Mouse (Mus musculus) heart, adult 2 months (tissue): ENCODE measurements around the gene Fdx1l. TPM values are rescaled to one million over a fixed set of nuclear protein-coding genes. Genes with fewer than 3 reads are reported as not detected.

Experiments used
- DNase-seq, 2 experiments: peaks; one replicate each; pipeline ENCODE4 v3.0.0; 2021
- H3K27ac ChIP-seq: fragments of 200-600 bp; 2 replicates; pipeline ENCODE4 v1.8.1; 2022
- H3K27me3 ChIP-seq: fragments of 200-500 bp; 2 replicates; pipeline ENCODE4 v1.6.1; 2012; ENCODE audit warnings: mild to moderate bottlenecking, low read length, inconsistent platforms, mixed read lengths; ENCODE audit not compliant: control insufficient read depth, insufficient read depth
- H3K36me3 ChIP-seq: fragments of 200-500 bp; 2 replicates; pipeline ENCODE4 v1.6.1; 2012; ENCODE audit warnings: low read length, inconsistent platforms; ENCODE audit not compliant: control insufficient read depth, insufficient read depth
- H3K4me1 ChIP-seq: fragments of 200-500 bp; 2 replicates; pipeline ENCODE4 v1.6.1; 2011; ENCODE audit warnings: low read length; ENCODE audit not compliant: control insufficient read depth, insufficient read depth
- H3K4me3 ChIP-seq: fragments of 200-600 bp; 2 replicates; pipeline ENCODE4 v1.8.1; 2022
- H3K79me2 ChIP-seq: fragments of 200-500 bp; replicated peaks from 2 replicates; pipeline ENCODE4 v1.6.1; 2012; ENCODE audit warnings: mild to moderate bottlenecking, inconsistent platforms, low read length, moderate library complexity, mixed read lengths; ENCODE audit not compliant: control insufficient read depth, insufficient read depth
- H3K9ac ChIP-seq: fragments of 200-500 bp; 2 replicates; pipeline ENCODE4 v1.6.1; 2012; ENCODE audit warnings: low read depth, mild to moderate bottlenecking, control low read depth, inconsistent platforms, low read length, mixed read lengths
- CTCF ChIP-seq: fragments of 200-600 bp; IDR thresholded peaks from 2 replicates; pipeline ENCODE4 v1.8.1; 2022; ENCODE audit warnings: antibody characterized with exemption, mild to moderate bottlenecking, moderate library complexity
- EP300 ChIP-seq: fragments of 200-500 bp; IDR thresholded peaks from 2 replicates; pipeline ENCODE4 v1.6.1; 2011; ENCODE audit warnings: low read depth, low read length, control low read depth; ENCODE audit not compliant: insufficient read depth
- POLR2A ChIP-seq: fragments of 200-500 bp; IDR thresholded peaks from 2 replicates; pipeline ENCODE4 v1.6.1; 2011; ENCODE audit warnings: mild to moderate bottlenecking, low read depth, low read length, control low read depth; ENCODE audit not compliant: insufficient read depth
- whole genome bisulfite sequencing: fragments of 180-500 bp; shearing (Covaris S2); methylation state at CpG from one replicate; pipeline ENCODE4 v1.1.7; 2018; 5-methylcytosine and 5-hydroxymethylcytosine counted together
- intact Hi-C: fragments of 180-260 bp; cut with DNase I; formaldehyde crosslinking; loops from one replicate; pipeline ENCODE4 v1.15.1; 2025
- polyA plus RNA-seq: library from polyadenylated mRNA; depleted of rRNA; stranded (reverse); fragments of >200 nt; gene quantifications from 2 replicates; pipeline ENCODE4 v1.2.3, GENCODE M21; 2012
- total RNA-seq, 2 experiments: library from RNA; stranded (reverse); gene quantifications; 2 replicates each; pipeline ENCODE4 v1.2.3; 2021

The Fdx1l gene
- total and polyA plus RNA-seq, 3 experiments, result 35.8 to 51.1 (median 41.4) TPM

GRCm38 (mm10) chr9:21033136-21033535 lies 40.3 kb downstream of the Fdx1l start:
- H3K9ac ChIP-seq, result peak overlapping the region; percentile 28
- DNase-seq, result peak; percentile 88 to 89
- TF ChIP-seq POLR2A (no peak), EP300 (no peak)
- intact Hi-C loops, result loop anchor here (5.0 kb wide), 2 partner anchors 39 to 59 kb away; partner anchors contain the start of genes Fdx1l, Gm38431, Gm49373 and Raver1
- WGBS, result under 1% methylated on average over 34 of the region's 34 CpGs
- peaks cover 11% of the 10 kb centered on the region for H3K27me3 ChIP-seq
- H3K79me2 ChIP-seq, result no peaks in the 10 kb centered on the region
- H3K4me3 ChIP-seq, result peak overlapping the region; percentile 73
- H3K27ac ChIP-seq, result no peak overlapping the region
- H3K4me1 ChIP-seq, result peaks cover 3% of the 10 kb centered on the region
- no peaks in the 10 kb centered on the region for H3K36me3 ChIP-seq

GRCm38 (mm10) chr9:21032491-21032890 lies 40.9 kb downstream of the Fdx1l start:
- no peak for DNase-seq

GRCm38 (mm10) chr9:21031896-21032351 lies 41.5 kb downstream of the Fdx1l start, which contains the start of gene Icam5:
Gene Icam5, plus strand, starts transcription at chr9:21032073.
- Histone ChIP-seq H3K4me3 (peak within 1 kb of the TSS; percentile 73), H3K27ac (peak within 1 kb of the TSS; percentile 47; the same call in 1 of the 2 replicates), H3K4me1 (peaks cover 3% of the 10 kb centered on the region), H3K9ac (peak within 1 kb of the TSS; percentile 28), H3K79me2 (no peaks in the 10 kb centered on the region), H3K27me3 (peaks cover 10% of the 10 kb centered on the region), H3K36me3 (no peaks in the 10 kb centered on the region)
- DNase-seq, result peak in 1 of 2 experiments; percentile 56
- intact Hi-C loops, result loop anchor here (5.0 kb wide), 2 partner anchors 40 to 60 kb away; partner anchors contain the start of genes Fdx1l, Gm38431, Gm49373 and Raver1
- WGBS, result 1% methylated on average over 32 of the region's 35 CpGs
- TF ChIP-seq POLR2A (no peak), CTCF (no peak), EP300 (no peak)

More at GRCm38 (mm10) chr9:21032491-21032890, 40.9 kb downstream of the Fdx1l start:
- Histone ChIP-seq H3K27me3 (peaks cover 11% of the 10 kb centered on the region), H3K36me3 (no peaks in the 10 kb centered on the region), H3K4me3 (peak overlapping the region; percentile 73), H3K27ac (no peak overlapping the region), H3K79me2 (no peaks in the 10 kb centered on the region), H3K9ac (no peak overlapping the region), H3K4me1 (peaks cover 3% of the 10 kb centered on the region)
- WGBS, result 4% methylated on average over 7 of the region's 7 CpGs
- intact Hi-C loops, result loop anchor here (5.0 kb wide), 2 partner anchors 40 to 60 kb away; partner anchors contain the start of genes Fdx1l, Gm38431, Gm49373 and Raver1
- no peak for TF ChIP-seq CTCF
- TF ChIP-seq POLR2A, result no peak
- TF ChIP-seq EP300, result no peak

- Histone ChIP-seq H3K79me2 (no peaks in the 10 kb centered on the region), H3K4me3 (peak overlapping the region; percentile 69), H3K36me3 (no peaks in the 10 kb centered on the region), H3K4me1 (peaks cover 3% of the 10 kb centered on the region), H3K9ac (peak overlapping the region; percentile 10), H3K27ac (peak overlapping the region; percentile 47; the same call in 1 of the 2 replicates), H3K27me3 (peaks cover 8% of the 10 kb centered on the region)
- under 1% methylated on average over 36 of the region's 36 CpGs for WGBS
- peak; percentile 74 to 80 for DNase-seq
- intact Hi-C loops, result loop anchor here (5.0 kb wide), 2 partner anchors 41 to 61 kb away; partner anchors contain the start of genes Fdx1l, Gm38431, Gm49373 and Raver1
- TF ChIP-seq CTCF, result no peak
- no peak for TF ChIP-seq EP300
- no peak; the same call in 1 of the 2 replicates for TF ChIP-seq POLR2A
Observed at GRCm38 (mm10) chr9:21031251-21031895, 42.0 kb downstream of the Fdx1l start.

GRCm38 (mm10) chr9:21030781-21031250 lies 42.6 kb downstream of the Fdx1l start:
- H3K9ac ChIP-seq, result peak overlapping the region; percentile 10
- H3K36me3 ChIP-seq, result no peaks in the 10 kb centered on the region
- under 1% methylated on average over 13 of the region's 13 CpGs for WGBS
- intact Hi-C loops, result loop anchor here (1.0 to 5.0 kb wide), 3 partner anchors 41 to 105 kb away; partner anchors contain the start of genes Fdx1l, Gm38431, Gm49373 and Raver1
- H3K27me3 ChIP-seq, result peaks cover 6% of the 10 kb centered on the region
- peaks cover 3% of the 10 kb centered on the region for H3K4me1 ChIP-seq
- H3K4me3 ChIP-seq, result peak overlapping the region; percentile 69
- H3K27ac ChIP-seq, result peak overlapping the region; percentile 47; the same call in 1 of the 2 replicates
- peak; percentile 82 to 90 for DNase-seq
- peak; percentile 71 for TF ChIP-seq CTCF
- no peak for TF ChIP-seq EP300
- no peaks in the 10 kb centered on the region for H3K79me2 ChIP-seq
